Mouse (Mus musculus) heart, adult 18-20 months (tissue): ENCODE measurements at regions not wholly inside any gene's neighbourhood (a gene's known extent, or its start where the extent isn't known, plus 50 kb on each side); places are given as distances from the start of the nearest gene placed in this dataset.

Source experiments
- DNase-seq, 2 experiments: peaks; one replicate each; pipeline ENCODE4 v3.0.0; 2021 to 2022; ENCODE audit warnings: mixed read lengths in 1 of 2

DNA sequence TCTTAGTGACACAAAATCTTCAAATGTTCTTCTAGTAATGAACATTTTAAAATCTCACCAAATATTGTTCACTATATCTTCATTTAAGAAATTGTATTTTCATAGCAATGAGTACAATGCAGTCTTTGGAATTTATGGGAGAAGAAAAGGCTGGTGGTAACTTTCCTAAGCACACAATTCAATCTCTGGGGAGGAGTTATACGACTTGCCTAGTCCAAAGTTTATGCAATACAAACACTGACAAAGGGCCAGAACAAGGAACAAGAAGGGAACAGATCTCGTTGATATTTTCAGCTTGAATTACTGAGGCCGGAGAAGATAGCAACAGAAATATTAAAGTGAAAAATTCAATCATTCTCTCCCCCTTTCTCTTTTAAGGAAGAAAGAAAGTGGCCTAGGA lies 449.2 kb upstream of the Cited2 start:
- no peak for DNase-seq

- DNase-seq = no peak
These were observed 447.8 kb upstream of the Cited2 start for GRCm38 (mm10) chr10:17275214-17275613.

DNA sequence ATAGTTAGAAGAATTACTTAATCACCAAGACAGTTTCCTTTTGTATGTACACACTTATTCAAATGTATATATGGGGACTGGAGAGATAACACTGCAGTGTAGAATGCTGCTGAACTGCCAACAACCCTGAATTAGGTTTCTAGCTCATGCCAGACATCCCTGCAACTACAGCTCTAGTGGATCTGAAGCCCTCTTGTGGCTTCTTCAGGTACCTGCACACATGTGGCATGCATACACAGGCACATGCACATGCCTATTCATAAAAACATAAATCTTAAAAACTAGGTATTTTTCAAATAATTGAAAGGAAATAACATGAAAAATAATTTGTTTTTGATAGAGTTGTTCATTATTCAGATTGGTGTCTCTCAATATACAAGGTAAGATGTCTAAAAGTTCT lies 445.1 kb upstream of the Cited2 start:
- DNase-seq = no peak

DNA sequence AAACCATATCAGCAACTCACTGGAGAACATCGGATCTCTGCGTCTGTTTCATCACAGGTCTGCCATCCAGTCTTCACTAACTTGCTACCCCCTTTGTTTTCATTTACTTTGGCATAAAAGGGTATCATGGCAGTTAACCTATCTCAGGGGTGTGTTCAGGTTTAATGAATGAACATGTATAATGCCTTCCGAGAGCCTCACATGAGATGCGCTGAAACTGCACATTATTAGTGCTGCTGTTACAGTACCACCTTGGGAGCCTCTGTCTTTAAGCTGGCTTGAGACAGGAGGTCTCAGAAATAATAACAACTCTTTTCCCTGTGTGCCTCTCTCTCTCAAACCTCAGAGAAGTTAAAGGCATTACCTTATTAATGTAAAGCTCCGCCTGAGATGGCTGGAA lies 438.2 kb upstream of the Cited2 start:
- no peak for DNase-seq

DNA sequence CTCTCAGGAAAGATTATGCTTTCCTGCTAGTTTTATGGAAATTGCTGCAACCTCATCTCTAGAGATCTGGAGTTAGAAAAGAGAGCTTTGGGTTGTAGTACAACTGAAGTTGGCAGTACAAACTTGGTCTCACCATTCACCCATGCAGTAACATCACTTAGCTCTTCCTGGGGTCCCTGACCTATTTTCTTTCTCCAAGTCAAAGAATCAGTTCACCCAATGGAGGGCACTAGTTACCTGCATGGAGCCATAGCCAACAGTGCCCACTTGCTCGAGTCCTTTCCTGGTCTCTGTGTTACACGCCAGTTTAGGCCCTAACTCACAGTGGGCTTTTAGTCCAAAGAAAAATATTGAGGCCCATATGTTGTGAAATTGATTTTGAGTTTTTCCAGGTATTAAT lies 435.9 kb upstream of the Cited2 start:
- no peak for DNase-seq

- no peak for DNase-seq
These were observed 434.8 kb upstream of the Cited2 start for GRCm38 (mm10) chr10:17288231-17288630.

DNA sequence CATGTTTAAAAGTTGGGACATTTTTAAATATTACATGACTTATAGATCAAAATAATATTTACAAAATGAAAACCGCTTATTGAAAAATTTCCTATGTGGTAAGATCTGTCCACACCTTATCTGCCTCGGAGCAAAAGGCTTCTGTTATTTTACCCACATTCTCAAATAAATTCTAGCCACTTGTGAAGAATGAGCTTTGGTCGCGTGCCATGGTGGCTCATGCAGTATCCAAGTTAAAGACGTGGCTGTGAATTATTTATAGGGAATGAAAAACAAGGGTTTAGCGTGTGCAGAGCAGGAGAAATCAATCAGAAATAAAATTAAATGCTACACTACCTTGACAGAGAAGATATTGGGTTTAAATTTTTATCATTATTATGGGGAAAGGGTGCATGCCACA lies 430.7 kb upstream of the Cited2 start:
- no peak for DNase-seq

GRCm38 (mm10) chr10:17294440-17294839 lies 428.6 kb upstream of the Cited2 start:
- no peak for DNase-seq

GRCm38 (mm10) chr10:17295157-17295556 lies 427.9 kb upstream of the Cited2 start:
- no peak for DNase-seq

GRCm38 (mm10) chr10:17299600-17299999 lies 423.4 kb upstream of the Cited2 start:
- peak; percentile 45 to 53 for DNase-seq

DNA sequence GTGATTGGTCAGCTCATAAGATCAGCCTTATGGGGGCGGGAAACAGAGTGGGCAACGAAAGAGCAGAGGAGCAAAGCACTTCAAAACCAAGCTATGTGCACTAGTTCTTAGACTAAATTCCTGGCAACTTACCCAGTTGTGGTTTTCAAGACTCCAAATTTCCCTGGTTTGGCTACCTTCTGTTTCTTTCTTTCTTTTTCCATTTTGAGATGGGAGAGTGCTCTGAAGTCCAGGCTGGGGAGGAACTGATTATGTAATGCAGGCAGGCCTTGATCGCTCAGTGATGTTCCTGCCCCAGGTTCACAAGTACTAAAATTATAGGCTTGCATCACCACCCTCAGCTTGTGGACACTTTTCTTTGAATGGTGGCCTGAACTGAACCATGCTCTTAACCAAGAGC lies 396.3 kb upstream of the Cited2 start:
- no peak for DNase-seq

GRCm38 (mm10) chr10:17330904-17331606 lies 392.0 kb upstream of the Cited2 start:
- DNase-seq = peak in 1 of 2 experiments; percentile 13

- peak; percentile 22 to 35 for DNase-seq
These were observed 391.4 kb upstream of the Cited2 start for GRCm38 (mm10) chr10:17331607-17332008.

DNA sequence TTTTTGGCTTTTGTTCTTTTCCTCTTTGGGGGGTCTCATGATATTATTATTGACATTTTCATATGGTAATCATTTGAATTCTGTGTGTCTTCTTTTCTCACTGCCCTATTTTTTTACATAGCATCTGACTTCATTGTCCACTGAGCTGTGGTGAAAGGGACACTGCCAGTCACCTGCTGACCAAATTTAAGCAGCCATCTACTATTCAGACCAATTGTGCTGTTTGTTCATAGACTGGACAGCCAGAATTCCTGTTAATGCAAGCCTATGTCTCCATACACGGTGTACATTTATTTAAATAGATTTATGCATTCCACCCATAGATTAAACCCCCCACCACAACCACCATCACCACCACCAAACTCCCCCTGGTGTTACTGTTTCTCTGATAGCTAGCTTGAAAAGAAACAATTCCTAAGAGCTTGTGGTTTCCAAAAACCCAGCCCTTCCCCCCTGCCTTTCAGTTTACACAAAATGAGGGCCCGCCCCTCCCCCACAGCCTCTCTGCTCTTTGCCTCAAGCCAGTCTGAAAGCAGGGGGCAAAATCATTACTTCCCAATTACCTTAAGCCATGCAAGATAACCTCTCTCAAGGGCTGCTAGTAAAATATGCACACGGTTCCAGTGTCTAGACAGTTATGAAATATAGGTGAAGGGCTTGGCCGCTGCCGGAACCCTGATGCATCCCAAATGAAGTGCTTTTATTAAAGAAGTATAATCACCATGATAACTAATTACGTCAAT lies 390.8 kb upstream of the Cited2 start:
- DNase-seq = no peak

DNA sequence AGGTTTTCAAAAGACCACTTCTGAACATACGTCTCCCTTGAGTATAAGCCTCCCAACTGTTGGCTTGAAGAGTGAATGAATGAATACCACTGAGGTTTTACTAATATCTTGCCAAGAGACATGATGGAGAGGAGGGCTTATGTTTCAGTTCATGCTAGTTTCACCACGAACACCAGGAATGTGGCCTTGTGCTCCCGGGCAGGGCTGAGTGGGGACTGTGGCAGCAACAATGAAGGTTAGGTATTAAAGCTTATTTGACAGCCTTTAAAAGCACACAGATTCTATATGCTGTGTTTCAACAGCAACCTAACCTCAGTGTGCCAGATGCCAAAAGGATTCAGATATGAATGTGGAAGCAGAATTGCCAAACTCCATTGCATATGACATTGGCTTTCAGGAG lies 390.0 kb upstream of the Cited2 start:
- DNase-seq = no peak

DNA sequence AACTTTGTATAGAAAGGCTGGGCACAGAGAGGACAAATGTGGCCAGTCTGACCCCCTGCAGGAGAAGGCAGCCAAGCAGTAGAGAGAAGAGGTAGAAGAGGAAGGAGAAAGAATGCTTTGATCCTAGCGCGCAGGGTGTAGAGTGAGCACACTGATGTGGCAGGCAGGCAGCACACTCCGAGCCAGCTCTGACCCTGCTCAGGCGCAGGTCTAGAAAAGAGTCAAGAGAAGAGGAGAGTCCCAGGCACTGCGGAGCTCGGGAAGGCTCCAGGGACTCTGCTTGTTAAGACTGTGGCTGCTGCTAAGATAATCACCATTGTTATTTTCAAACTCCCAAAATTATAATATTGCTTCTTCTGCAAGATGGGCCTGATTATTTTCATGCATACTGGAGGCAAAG lies 389.3 kb upstream of the Cited2 start:
- DNase-seq = no peak

- no peak for DNase-seq
These were observed 385.8 kb upstream of the Cited2 start for GRCm38 (mm10) chr10:17337217-17337616.

DNA sequence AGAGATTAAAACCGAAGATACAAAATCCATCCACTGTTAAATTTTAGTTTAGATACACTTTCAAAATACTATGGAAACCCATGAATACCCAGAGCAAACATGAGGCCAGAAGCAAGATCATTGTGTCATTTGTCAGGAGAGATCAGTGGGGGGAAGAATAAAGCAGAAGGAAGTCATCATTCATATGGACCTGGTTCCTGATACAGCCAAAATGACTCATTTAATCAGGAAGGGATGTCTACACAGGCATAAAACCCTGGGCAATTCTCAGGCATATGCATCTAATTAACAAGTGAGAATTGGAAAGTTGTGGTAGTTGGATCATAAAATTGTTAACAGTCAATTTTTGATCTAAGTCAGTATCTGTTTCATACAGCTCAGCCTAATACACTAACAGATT lies 379.2 kb upstream of the Cited2 start:
- no peak for DNase-seq

DNA sequence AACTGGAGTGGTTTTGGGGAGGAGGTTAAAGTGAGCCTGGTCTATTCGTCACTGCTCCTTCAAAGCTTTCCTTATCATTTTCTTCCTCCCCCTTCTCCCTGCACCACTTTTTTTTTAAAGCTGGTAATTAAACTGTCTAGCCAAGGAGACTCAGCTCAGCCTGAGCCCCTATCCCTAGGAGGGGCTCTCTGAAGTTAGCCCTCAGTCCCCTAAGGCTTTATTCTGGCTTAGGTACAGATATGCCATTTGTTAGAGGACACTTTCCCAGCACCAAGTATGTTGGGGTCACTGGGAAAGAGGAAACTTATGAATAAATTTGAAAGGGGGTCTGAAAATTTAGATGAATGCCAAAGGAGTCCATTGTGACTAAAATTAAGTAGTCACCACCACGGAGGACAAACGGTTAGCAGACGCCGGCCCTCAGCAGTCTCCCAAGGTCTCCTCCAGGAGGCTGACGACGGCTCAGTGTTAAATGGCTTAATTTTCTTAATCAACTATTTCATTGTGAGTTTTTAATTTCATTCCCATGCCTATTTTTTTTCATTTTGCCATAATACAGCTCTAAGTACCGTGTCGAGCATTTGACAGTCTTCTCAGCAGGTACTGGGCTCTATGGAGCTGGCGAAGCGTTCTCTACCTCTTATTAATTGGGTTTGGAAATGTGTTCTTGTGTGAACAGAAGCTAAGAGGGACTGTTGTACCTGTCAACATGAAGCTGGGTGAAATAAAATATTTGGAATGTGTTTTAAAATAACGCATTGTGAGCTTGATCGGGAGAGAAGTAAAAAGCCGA lies 370.6 kb upstream of the Cited2 start:
- no peak for DNase-seq

DNA sequence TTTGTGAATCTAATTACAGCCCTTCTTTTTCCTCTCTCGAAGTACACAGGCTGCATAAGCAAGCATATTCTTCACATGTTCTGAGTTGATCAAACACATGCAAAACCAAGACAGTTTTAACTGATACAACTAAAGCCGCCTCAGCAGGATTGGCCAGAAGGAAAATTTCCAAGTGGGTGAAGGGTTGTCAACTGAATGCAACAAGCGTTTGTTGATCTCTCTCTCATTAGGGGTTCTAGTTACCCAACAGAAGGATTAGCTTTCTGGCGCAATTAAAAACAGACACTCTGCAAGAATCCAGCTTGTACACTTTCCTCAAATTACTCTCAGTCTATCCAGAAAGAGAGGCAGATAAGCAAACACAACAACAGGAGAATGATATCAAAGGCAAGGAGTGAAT lies 367.5 kb upstream of the Cited2 start:
- DNase-seq = peak; percentile 54 to 59

DNA sequence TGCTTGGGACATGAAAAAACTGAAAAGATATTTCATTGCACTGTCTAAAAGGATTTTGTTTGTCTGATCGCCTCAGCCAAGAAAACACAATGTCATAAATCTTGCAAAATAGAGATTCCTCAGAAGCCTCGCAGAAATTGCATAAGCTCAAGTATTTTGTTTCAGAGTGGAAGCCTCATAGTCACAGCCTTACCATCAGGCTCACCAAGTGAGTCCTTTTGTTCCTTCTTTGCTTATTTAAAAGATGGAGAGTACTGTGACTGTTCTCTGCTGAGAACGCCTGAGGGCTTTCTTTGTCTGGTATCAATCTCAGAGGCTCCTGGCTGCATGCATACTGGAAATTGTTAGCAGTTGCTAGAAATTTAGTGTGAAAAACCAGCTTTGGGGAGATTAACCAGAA lies 367.0 kb upstream of the Cited2 start:
- peak in 1 of 2 experiments; percentile 9 for DNase-seq

GRCm38 (mm10) chr10:17362643-17363042 lies 360.4 kb upstream of the Cited2 start:
- peak; percentile 20 to 26 for DNase-seq
